Mouse (Mus musculus) embryonic facial prominence, embryonic 11.5 days (tissue): ENCODE results near the gene Snx18. TPM values are rescaled to one million over a fixed set of nuclear protein-coding genes. Genes with fewer than 3 reads are reported as not detected.

ENCODE experiments used
- ATAC-seq: fragments of 200-750 bp; cut with Nextera tagmentation; replicated peaks from 2 replicates; pipeline ENCODE4 v1.8.0; 2017; ENCODE audit warnings: low read depth; ENCODE audit not compliant: insufficient number of reproducible peaks, low FRiP score, low TSS enrichment
- DNase-seq: peaks from one replicate; pipeline ENCODE4 v3.0.0-alpha.2; 2015; ENCODE audit warnings: low spot score
- H3K27ac ChIP-seq: fragments of 300-500 bp; sonication (generic); replicated peaks from 2 replicates; pipeline ENCODE4 v1.5.1; 2014; ENCODE audit warnings: mild to moderate bottlenecking, low read depth, low read length, control low read depth
- H3K27me3 ChIP-seq: fragments of 300-500 bp; sonication (generic); 2 replicates; pipeline ENCODE4 v1.6.1; 2014; ENCODE audit warnings: mild to moderate bottlenecking, low read length, moderate library complexity, mixed read lengths; ENCODE audit not compliant: control insufficient read depth, insufficient read depth
- H3K36me3 ChIP-seq: fragments of 300-500 bp; sonication (generic); replicated peaks from 2 replicates; pipeline ENCODE4 v1.6.1; 2014; ENCODE audit warnings: low read depth, mild to moderate bottlenecking, low read length, moderate library complexity, mixed read lengths; ENCODE audit not compliant: control insufficient read depth, insufficient read depth
- H3K4me1 ChIP-seq: fragments of 300-500 bp; sonication (generic); 2 replicates; pipeline ENCODE4 v1.6.1; 2014; ENCODE audit warnings: low read length, mixed read lengths; ENCODE audit not compliant: control insufficient read depth, insufficient read depth
- H3K4me2 ChIP-seq: fragments of 300-500 bp; sonication (generic); 2 replicates; pipeline ENCODE4 v1.6.1; 2014; ENCODE audit warnings: low read depth, mild to moderate bottlenecking, control low read depth, low read length, moderate library complexity
- H3K4me3 ChIP-seq: fragments of 300-500 bp; sonication (generic); 2 replicates; pipeline ENCODE4 v1.5.1; 2014; ENCODE audit warnings: low read depth, low read length, control low read depth
- H3K9ac ChIP-seq: fragments of 300-500 bp; sonication (generic); replicated peaks from 2 replicates; pipeline ENCODE4 v1.6.1; 2014; ENCODE audit warnings: mild to moderate bottlenecking, control low read depth, low read length
- H3K9me3 ChIP-seq: fragments of 300-500 bp; sonication (generic); replicated peaks from 2 replicates; pipeline ENCODE4 v1.6.1; 2016; ENCODE audit warnings: mild to moderate bottlenecking, low read length, inconsistent platforms, mixed read lengths; ENCODE audit not compliant: control insufficient read depth
- WGBS: fragments of 180-500 bp; shearing (Covaris S2); extraction: QIAGEN DNeasy Blood & Tissue Kit; methylation state at CpG from one replicate; pipeline ENCODE4 v1.1.7; 2014; 5-methylcytosine and 5-hydroxymethylcytosine counted together
- polyA plus RNA-seq: library from polyadenylated mRNA; unstranded; fragments of >200 nt; fragmentation: Nextera tagmentation; extraction: Ambion mirVana; gene quantifications from 2 replicates; pipeline ENCODE4 v1.2.1, GENCODE M21; 2014

Snx18 gene
- polyA plus RNA-seq, 1 experiment from 2014 or later, result 34.7 TPM

DNA sequence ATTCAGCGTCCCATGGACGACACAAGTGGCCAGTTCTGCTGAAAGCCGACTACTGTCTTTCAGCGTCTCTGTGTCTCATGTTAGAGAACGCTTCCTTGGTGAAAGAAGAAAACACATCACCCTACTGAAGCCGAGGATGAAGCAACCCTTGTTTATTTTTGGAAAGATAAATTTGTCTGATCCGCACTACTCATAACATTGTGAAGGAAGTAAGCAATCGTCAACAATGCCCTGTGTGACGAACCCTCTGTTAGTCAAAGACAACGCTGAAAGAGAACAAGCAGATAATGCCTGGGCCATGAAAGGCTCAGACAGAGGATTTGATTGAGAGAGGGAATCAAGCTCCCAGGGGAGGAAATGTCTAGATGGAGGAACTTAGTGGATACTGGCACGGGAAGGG, 27.0 kb downstream of the Snx18 start:
- no peak for ATAC-seq
- no peaks in the 10 kb centered on the region for H3K9me3 ChIP-seq
- WGBS, result 87% methylated on average over 11 of the region's 11 CpGs
- H3K36me3 ChIP-seq, result no peaks in the 10 kb centered on the region
- no peaks in the 10 kb centered on the region for H3K4me1 ChIP-seq
- H3K4me2 ChIP-seq, result no peak overlapping the region
- no peaks in the 10 kb centered on the region for H3K27me3 ChIP-seq
- H3K27ac ChIP-seq, result no peak overlapping the region
- H3K4me3 ChIP-seq, result no peak overlapping the region
- H3K9ac ChIP-seq, result no peak overlapping the region
- no peak for DNase-seq

DNA sequence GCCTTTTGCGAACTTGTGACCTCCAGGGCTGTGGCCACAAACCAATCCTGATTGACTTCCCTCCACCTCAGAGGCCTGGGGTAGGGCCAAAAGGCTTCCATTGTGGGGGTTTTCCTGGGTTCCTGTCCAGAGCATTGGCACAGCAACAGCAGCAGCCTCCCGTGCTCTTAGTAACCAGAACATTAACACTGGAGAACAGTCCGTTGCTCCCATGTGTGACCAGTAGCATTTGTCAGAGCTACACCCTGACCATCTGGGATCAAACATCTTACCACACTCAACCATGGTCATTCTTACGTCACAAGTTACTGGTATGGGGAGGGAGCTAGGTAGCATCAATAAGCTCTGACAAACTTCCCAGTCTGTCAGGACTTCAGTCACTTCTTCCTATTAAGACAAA, 28.1 kb downstream of the Snx18 start:
- no peak overlapping the region for H3K27ac ChIP-seq
- no peaks in the 10 kb centered on the region for H3K4me1 ChIP-seq
- ATAC-seq (no peak), DNase-seq (no peak)
- H3K27me3 ChIP-seq, result no peaks in the 10 kb centered on the region
- no peaks in the 10 kb centered on the region for H3K36me3 ChIP-seq
- H3K9ac ChIP-seq, result no peak overlapping the region
- H3K4me3 ChIP-seq, result no peak overlapping the region
- no peaks in the 10 kb centered on the region for H3K9me3 ChIP-seq
- WGBS, result 94% methylated on average over 4 of the region's 4 CpGs
- no peak overlapping the region for H3K4me2 ChIP-seq

DNA sequence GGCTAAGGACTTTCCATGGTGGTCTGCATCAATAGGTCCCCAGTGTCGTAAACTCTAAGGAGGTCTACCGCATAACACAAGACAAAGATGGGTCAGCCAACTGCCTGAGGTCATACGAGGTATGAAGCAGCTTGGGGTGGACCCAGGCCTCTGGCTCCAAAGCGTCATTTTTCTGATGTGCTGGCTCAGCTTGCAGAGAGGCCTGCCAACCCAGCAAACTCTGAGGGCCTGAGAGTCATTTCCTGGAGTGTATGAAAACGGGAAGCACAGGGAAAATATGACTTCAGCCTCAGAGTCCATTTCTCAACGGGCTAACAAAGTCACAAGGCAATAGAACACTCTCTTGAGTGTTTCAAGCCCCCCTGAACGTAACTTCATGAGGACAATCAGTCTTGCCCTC, 28.9 kb downstream of the Snx18 start:
- H3K27me3 ChIP-seq, result no peaks in the 10 kb centered on the region
- no peaks in the 10 kb centered on the region for H3K4me1 ChIP-seq
- H3K9ac ChIP-seq, result no peak overlapping the region
- H3K36me3 ChIP-seq, result no peaks in the 10 kb centered on the region
- H3K4me3 ChIP-seq, result no peak overlapping the region
- ATAC-seq, result no peak
- no peaks in the 10 kb centered on the region for H3K9me3 ChIP-seq
- WGBS, result 83% methylated on average over 7 of the region's 7 CpGs
- DNase-seq, result no peak
- no peak overlapping the region for H3K27ac ChIP-seq
- H3K4me2 ChIP-seq, result no peak overlapping the region

DNA sequence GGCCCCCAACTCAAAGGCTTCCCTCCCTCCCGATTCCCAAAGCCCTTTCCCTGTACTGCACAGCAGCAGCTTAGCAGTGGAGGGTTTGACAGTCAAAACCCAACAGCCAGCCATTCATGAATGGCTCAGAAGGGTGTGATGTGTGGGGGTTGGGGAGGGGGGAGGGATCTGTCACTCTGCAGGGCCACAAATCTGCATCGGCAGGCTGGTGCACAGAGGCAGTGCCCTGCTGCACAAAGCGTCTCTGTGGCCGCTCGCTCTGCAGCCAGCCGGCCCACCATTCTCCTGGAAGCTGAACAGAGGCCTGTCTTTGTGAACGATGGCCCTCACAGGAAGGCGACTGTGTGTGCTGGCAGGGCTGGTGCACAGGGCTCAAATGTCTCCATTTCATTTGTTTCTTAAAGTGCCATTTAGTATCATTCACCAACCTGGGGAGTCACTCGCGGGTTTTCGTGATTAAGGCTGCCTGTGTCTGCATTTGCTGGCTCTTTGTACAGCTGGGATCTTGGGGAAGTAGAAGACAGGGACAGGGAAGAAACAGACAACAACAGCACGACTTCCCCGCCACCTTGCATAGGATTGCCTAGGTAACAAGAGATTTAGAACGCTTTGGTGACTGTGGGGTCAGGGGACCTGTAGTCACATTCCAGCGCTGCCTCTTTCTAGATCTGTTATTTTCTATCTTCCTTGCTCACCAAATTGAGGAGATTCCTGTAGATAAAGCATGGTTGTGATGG, 31.0 kb downstream of the Snx18 start:
- DNase-seq, result peak; percentile 53
- H3K4me3 ChIP-seq, result no peak overlapping the region
- no peaks in the 10 kb centered on the region for H3K9me3 ChIP-seq
- H3K4me2 ChIP-seq, result no peak overlapping the region; the same call in 1 of the 2 replicates
- peak overlapping the region; percentile 39; the same call in 1 of the 2 replicates for H3K9ac ChIP-seq
- H3K27me3 ChIP-seq, result no peaks in the 10 kb centered on the region
- no peaks in the 10 kb centered on the region for H3K4me1 ChIP-seq
- H3K27ac ChIP-seq, result no peak overlapping the region
- ATAC-seq, result peak; percentile 84
- 11% methylated on average over 15 of the region's 15 CpGs for WGBS
- H3K36me3 ChIP-seq, result no peaks in the 10 kb centered on the region

DNA sequence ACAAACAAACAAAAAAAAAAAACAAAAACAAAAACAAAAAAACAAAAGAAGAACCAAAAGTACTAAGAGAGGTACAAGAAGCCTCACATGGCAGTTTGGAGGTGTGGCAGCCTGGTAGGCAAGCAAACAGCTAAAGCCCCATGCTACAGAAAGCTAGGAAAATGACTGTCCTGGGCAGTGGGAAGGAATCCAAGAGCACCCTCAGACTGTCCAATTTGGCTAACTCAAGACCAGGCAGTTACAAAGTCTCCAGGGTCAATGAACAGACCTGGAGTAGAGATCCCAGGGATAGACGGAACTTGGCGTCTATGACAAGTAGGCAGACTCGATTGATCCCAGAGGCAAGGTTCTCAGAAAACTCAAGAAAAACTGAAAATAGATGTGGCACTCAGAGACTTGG, 32.8 kb downstream of the Snx18 start:
- ATAC-seq, result no peak
- Histone ChIP-seq H3K27ac (no peak overlapping the region), H3K4me2 (no peak overlapping the region), H3K4me1 (no peaks in the 10 kb centered on the region), H3K4me3 (no peak overlapping the region), H3K9ac (no peak overlapping the region), H3K9me3 (no peaks in the 10 kb centered on the region), H3K27me3 (no peaks in the 10 kb centered on the region), H3K36me3 (no peaks in the 10 kb centered on the region)
- DNase-seq, result no peak
- 91% methylated on average over 3 of the region's 3 CpGs for WGBS

DNA sequence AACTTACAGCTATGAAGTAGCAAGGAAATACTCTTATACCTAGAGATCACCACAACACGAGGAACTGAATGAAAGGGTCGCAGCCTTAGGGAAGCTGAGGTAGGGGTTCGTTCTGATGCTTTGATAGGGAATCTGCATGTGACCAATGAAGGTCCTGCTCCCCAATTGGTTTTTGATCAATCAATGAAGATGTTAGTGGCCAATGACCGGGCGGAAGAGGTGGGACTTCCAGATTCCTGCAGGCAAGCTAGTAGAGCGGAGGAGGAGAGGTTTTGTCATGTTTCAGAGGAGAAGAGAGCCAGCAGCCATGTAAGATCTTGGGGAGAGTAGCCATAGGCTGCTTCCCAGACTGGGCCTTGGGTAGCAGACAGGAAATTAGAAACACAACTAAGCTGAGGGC, 33.9 kb downstream of the Snx18 start:
- H3K27ac ChIP-seq, result no peak overlapping the region
- no peak overlapping the region for H3K4me3 ChIP-seq
- DNase-seq (no peak), ATAC-seq (no peak)
- H3K4me1 ChIP-seq, result no peaks in the 10 kb centered on the region
- 68% methylated on average over 6 of the region's 6 CpGs for WGBS
- no peaks in the 10 kb centered on the region for H3K36me3 ChIP-seq
- H3K9ac ChIP-seq, result no peak overlapping the region
- H3K4me2 ChIP-seq, result no peak overlapping the region
- no peaks in the 10 kb centered on the region for H3K27me3 ChIP-seq
- no peaks in the 10 kb centered on the region for H3K9me3 ChIP-seq

DNA sequence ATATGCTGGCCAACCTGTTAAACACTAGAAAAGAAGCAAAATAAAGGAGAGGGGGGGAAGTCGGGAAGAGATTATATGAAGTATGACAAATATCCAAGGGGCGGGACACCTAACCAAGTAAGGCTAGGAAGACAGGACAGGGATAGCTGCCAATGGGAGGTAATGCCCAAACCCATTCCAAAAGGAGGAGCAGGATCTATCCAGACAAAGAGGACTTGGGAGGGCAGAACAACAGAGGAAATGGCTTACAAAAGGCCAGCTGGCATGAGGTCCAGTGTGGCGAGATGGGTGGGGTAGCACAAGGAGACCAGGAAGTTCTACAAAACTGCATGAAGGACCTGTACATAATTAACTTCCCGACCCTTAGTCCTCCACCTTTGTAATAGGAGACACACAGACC, 34.8 kb downstream of the Snx18 start:
- 67% methylated on average over 4 of the region's 4 CpGs for WGBS

DNA sequence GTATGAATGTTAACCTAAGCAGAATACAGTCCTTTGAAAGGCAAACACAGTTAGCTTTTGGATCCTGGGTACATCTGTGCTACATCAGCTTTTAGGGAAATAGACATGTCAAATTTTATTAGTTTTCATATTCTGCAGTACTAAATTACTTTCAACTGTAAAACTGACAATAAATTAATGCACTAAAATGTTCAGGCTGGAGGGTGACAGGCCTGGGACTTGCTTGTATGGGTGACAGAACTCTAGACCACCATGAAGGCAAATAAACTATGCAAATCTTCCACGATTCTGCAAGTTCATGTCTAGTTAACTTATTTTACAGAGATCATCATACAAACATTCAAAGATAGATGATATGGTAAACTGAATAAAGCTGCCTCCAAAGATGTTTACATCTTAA, 36.3 kb downstream of the Snx18 start:
- Histone ChIP-seq H3K9ac (no peak overlapping the region), H3K36me3 (no peaks in the 10 kb centered on the region), H3K4me2 (no peak overlapping the region), H3K9me3 (no peaks in the 10 kb centered on the region), H3K27me3 (no peaks in the 10 kb centered on the region), H3K4me1 (no peaks in the 10 kb centered on the region), H3K4me3 (no peak overlapping the region), H3K27ac (no peak overlapping the region)
- ATAC-seq (no peak), DNase-seq (no peak)
- 87% methylated on average over 1 of the region's 1 CpGs for WGBS

More for the DNA sequence above, 34.8 kb downstream of the Snx18 start:
- DNase-seq (no peak), ATAC-seq (no peak)
- Histone ChIP-seq H3K27ac (no peak overlapping the region), H3K36me3 (no peaks in the 10 kb centered on the region), H3K4me1 (no peaks in the 10 kb centered on the region), H3K4me2 (no peak overlapping the region), H3K4me3 (no peak overlapping the region), H3K9me3 (no peaks in the 10 kb centered on the region), H3K27me3 (no peaks in the 10 kb centered on the region), H3K9ac (no peak overlapping the region)
